Mouse (Mus musculus) liver, adult 2 months (tissue): Measurements from ENCODE around the gene Oip5. TPM values are rescaled to one million over a fixed set of nuclear protein-coding genes. Genes with fewer than 3 reads are reported as not detected.
A peak's percentile ranks its signal among the peaks of the same experiment; 100 is the strongest.
"Not testable (repeated sequence)": the region's sequence is repeated elsewhere in the genome, so short reads cannot be mapped to it uniquely, and the experiment has no call there.

Experiments used
- DNase-seq: peaks from one replicate; pipeline ENCODE4 v3.0.0-alpha.2; 2011; ENCODE audit warnings: low read depth, low spot score; ENCODE audit errors: extremely low read depth
- H3K27ac ChIP-seq: fragments of 200-500 bp; replicated peaks from 2 replicates; pipeline ENCODE4 v1.5.1; 2012; ENCODE audit warnings: low read depth, mild to moderate bottlenecking, control low read depth, inconsistent platforms, low read length; ENCODE audit not compliant: insufficient read depth
- H3K27me3 ChIP-seq: fragments of 200-500 bp; 2 replicates; pipeline ENCODE4 v1.6.1; 2012; ENCODE audit warnings: mild to moderate bottlenecking, moderate library complexity, low read length, inconsistent platforms; ENCODE audit not compliant: control insufficient read depth, insufficient read depth
- H3K36me3 ChIP-seq: fragments of 200-500 bp; 2 replicates; pipeline ENCODE4 v1.6.1; 2012; ENCODE audit warnings: low read length, inconsistent platforms; ENCODE audit not compliant: control insufficient read depth, insufficient read depth
- H3K4me1 ChIP-seq: fragments of 200-500 bp; 2 replicates; pipeline ENCODE4 v1.6.1; 2011; ENCODE audit warnings: low read length; ENCODE audit not compliant: control insufficient read depth, insufficient read depth
- H3K4me3 ChIP-seq: fragments of 200-500 bp; 2 replicates; pipeline ENCODE4 v1.5.1; 2011; ENCODE audit warnings: low read depth, mild to moderate bottlenecking, control low read depth, low read length, moderate library complexity; ENCODE audit not compliant: insufficient read depth
- H3K79me2 ChIP-seq: fragments of 200-500 bp; 2 replicates; pipeline ENCODE4 v1.6.1; 2012; ENCODE audit warnings: inconsistent platforms, mild to moderate bottlenecking, low read length, moderate library complexity; ENCODE audit not compliant: control insufficient read depth, insufficient read depth
- H3K9ac ChIP-seq: fragments of 200-500 bp; 2 replicates; pipeline ENCODE4 v1.6.1; 2012; ENCODE audit warnings: low read depth, mild to moderate bottlenecking, control low read depth, inconsistent platforms, low read length
- CTCF ChIP-seq: fragments of 200-500 bp; IDR thresholded peaks from 2 replicates; pipeline ENCODE4 v1.5.1; 2011; ENCODE audit warnings: low read depth, low read length, control low read depth
- POLR2A ChIP-seq: fragments of 200-500 bp; IDR thresholded peaks from 2 replicates; pipeline ENCODE4 v1.6.1; 2011; ENCODE audit warnings: low read length, control low read depth; ENCODE audit not compliant: insufficient read depth; ENCODE audit errors: extremely low read depth
- WGBS: fragments of 180-500 bp; shearing (Covaris S2); methylation state at CpG from one replicate; pipeline ENCODE4 v1.1.7; 2018; 5-methylcytosine and 5-hydroxymethylcytosine counted together
- polyA plus RNA-seq: library from polyadenylated mRNA; depleted of rRNA; stranded (reverse); fragments of >200 nt; gene quantifications from 2 replicates; pipeline ENCODE4 v1.2.3, GENCODE M21; 2012
- total RNA-seq: library from RNA; depleted of rRNA; stranded (reverse); fragments of >200 nt; gene quantifications from 2 replicates; pipeline ENCODE4 v1.2.3, GENCODE M21; 2014

Oip5 gene
- total and polyA plus RNA-seq, 2 experiments: 0.69 to 0.92 TPM

- H3K79me2 ChIP-seq: no peaks in the 10 kb centered on the region
- no peak overlapping the region for H3K27ac ChIP-seq
- no peaks in the 10 kb centered on the region for H3K36me3 ChIP-seq
- WGBS: 86% methylated on average over 1 of the region's 1 CpGs
- no peaks in the 10 kb centered on the region for H3K27me3 ChIP-seq
- no peak overlapping the region for H3K4me3 ChIP-seq
- DNase-seq: no peak
- H3K9ac ChIP-seq: no peak overlapping the region
- TF ChIP-seq POLR2A (no peak), CTCF (no peak)
- H3K4me1 ChIP-seq: no peaks in the 10 kb centered on the region
Observed at GRCm38 (mm10) chr2:119636781-119637180, 18.5 kb upstream of the Oip5 start.

DNA sequence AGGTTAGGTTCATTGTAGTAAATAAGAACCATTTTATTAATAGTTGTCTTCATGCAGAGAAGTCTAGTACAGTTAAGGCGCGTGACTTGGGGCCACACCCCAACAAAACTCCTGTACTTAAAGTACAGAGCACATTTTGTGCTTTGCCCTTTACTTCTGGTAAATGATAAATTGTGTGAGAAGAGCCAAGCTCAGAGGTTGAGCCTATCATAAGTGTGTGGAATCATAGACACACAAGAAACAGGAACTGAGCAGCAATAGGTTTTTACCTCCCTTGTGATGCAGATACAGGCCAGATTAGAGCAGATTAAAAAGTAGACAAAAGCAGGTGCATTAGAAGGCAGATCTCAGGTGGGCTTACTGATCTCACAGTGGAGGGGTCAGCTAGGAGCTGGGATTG is 3.0 kb upstream of the Oip5 start:
- Histone ChIP-seq H3K9ac (no peak overlapping the region), H3K4me1 (peaks cover 2% of the 10 kb centered on the region; the same call in 1 of the 2 replicates), H3K27me3 (no peaks in the 10 kb centered on the region), H3K36me3 (no peaks in the 10 kb centered on the region), H3K27ac (no peak overlapping the region), H3K79me2 (peaks cover 2% of the 10 kb centered on the region; the same call in 1 of the 2 replicates), H3K4me3 (no peak overlapping the region)
- TF ChIP-seq POLR2A (no peak), CTCF (no peak)
- DNase-seq: no peak
- 99% methylated on average over 2 of the region's 2 CpGs for WGBS

- not testable (repeated sequence) for DNase-seq, H3K27me3 ChIP-seq, H3K36me3 ChIP-seq, H3K79me2 ChIP-seq, H3K4me1 ChIP-seq, H3K27ac ChIP-seq
- peak overlapping the region; percentile 28; the same call in 1 of the 2 replicates for H3K9ac ChIP-seq
- peak overlapping the region; percentile 63 for H3K4me3 ChIP-seq
- 9% methylated on average over 6 of the region's 6 CpGs for whole genome bisulfite sequencing
Observed at GRCm38 (mm10) chr2:119619002-119619401, 733 bp upstream of the Oip5 start.

DNA sequence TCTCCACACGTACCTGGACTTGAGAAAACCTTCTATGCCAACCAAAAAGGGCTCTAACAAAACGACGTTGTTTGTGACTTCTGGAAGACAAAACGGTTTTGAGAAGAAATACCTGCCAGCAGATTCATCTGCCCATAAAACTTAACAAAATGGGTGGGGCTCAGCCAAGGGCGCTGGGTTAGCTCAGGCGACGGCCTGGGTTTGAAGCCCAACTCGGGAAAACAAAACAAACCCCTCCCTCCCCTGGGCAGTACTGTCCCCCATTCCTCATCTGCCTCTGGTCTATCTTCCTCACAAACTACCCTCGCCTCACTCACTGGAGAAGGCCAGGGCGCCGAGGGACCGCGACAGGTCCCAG is 449 bp downstream of the Oip5 start:
- H3K27me3 ChIP-seq: no peaks in the 10 kb centered on the region
- no peak overlapping the region for H3K27ac ChIP-seq
- H3K4me1 ChIP-seq: peaks cover 2% of the 10 kb centered on the region; the same call in 1 of the 2 replicates
- peak overlapping the region; percentile 55 for H3K9ac ChIP-seq
- H3K79me2 ChIP-seq: peaks cover 2% of the 10 kb centered on the region; the same call in 1 of the 2 replicates
- H3K4me3 ChIP-seq: peak overlapping the region; percentile 81
- TF ChIP-seq POLR2A (no peak), CTCF (no peak)
- under 1% methylated on average over 13 of the region's 13 CpGs for WGBS
- H3K36me3 ChIP-seq: no peaks in the 10 kb centered on the region
- no peak for DNase-seq

DNA sequence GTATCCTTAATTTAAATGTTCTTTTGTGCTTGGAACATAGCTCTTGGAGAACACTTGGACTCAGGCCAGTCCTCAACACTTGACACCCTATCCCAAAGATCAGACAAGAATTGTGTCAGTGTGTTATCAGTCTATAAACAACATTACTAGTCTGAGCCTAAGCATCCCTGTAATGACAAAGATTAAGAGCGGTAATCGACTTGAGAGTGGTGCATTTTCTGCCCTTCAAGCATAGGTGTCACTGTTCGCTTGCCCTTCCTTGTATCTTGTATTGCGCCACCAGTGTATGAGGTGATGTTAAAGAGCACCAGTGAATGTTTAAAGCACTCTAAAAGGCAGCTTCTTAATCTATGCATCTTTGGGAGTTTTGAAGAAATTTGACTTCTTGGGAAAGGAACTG is 11.2 kb downstream of the Oip5 start:
- Histone ChIP-seq H3K36me3 (peaks cover 38% of the 10 kb centered on the region), H3K79me2 (no peaks in the 10 kb centered on the region), H3K4me1 (peaks cover 3% of the 10 kb centered on the region; the same call in 1 of the 2 replicates), H3K27ac (no peak overlapping the region), H3K9ac (no peak overlapping the region), H3K27me3 (no peaks in the 10 kb centered on the region), H3K4me3 (no peak overlapping the region)
- TF ChIP-seq CTCF (no peak), POLR2A (no peak)
- no peak for DNase-seq
- WGBS: 82% methylated on average over 4 of the region's 4 CpGs

DNA sequence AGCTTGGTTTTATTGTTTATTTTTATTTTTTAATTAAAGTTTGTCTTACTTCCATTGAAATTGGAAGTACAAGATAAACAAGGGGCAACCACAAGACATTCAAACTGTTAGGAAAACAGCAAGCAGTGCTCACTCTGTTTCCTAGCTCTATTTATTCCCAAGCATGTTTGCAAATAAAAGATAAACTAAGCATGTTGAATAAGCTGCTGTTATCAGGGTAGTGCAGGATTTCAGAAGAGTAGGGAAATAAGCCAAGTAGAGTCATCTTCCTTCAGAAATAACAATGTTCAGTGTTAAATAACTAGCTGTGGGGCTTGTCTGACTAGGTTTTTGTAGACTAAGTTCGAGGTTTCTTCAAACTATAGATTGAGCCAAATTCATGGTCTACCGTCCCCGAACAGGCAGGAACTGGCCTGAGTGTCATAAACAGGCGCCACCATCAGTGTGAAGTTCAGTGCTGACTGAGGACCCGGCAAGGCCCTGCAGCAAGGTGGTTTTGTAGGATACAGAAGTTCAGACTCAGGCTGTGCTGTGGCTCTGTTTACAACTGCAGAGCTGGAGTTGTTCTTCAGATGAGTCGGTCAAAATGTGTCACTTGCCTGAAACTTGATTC is 12.8 kb downstream of the Oip5 start:
- TF ChIP-seq POLR2A (no peak), CTCF (no peak)
- no peak overlapping the region for H3K4me3 ChIP-seq
- peaks cover 9% of the 10 kb centered on the region; the same call in 1 of the 2 replicates for H3K4me1 ChIP-seq
- H3K36me3 ChIP-seq: peaks cover 44% of the 10 kb centered on the region
- H3K79me2 ChIP-seq: no peaks in the 10 kb centered on the region
- 88% methylated on average over 6 of the region's 6 CpGs for WGBS
- no peak overlapping the region for H3K9ac ChIP-seq
- H3K27ac ChIP-seq: no peak overlapping the region
- H3K27me3 ChIP-seq: no peaks in the 10 kb centered on the region
- DNase-seq: peak; percentile 17
